Mouse (Mus musculus) hindbrain, embryonic 10.5 days (tissue): ENCODE results near the gene Wdr63. TPM values are rescaled to one million over a fixed set of nuclear protein-coding genes. Genes with fewer than 3 reads are reported as not detected.
"Not testable (repeated sequence)": the region's sequence is repeated elsewhere in the genome, so short reads cannot be mapped to it uniquely, and the experiment has no call there.

Experiments used
- DNase-seq: peaks from one replicate; pipeline ENCODE4 v3.0.0-alpha.2; 2017; ENCODE audit warnings: low spot score
- H3K27ac ChIP-seq: fragments of 300-500 bp; sonication (generic); 2 replicates; pipeline ENCODE4 v1.5.1; 2016; ENCODE audit warnings: mild to moderate bottlenecking, moderate library complexity
- H3K27me3 ChIP-seq: fragments of 300-500 bp; sonication (generic); 2 replicates; pipeline ENCODE4 v1.6.1; 2016; ENCODE audit warnings: mild to moderate bottlenecking; ENCODE audit not compliant: poor library complexity, insufficient read depth, severe bottlenecking
- H3K36me3 ChIP-seq: fragments of 300-500 bp; sonication (generic); 2 replicates; pipeline ENCODE4 v1.6.1; 2016; ENCODE audit warnings: mild to moderate bottlenecking, moderate library complexity
- H3K4me1 ChIP-seq: fragments of 300-500 bp; sonication (generic); replicated peaks from 2 replicates; pipeline ENCODE4 v1.6.1; 2016; ENCODE audit warnings: mild to moderate bottlenecking
- H3K4me3 ChIP-seq: fragments of 300-500 bp; sonication (generic); 2 replicates; pipeline ENCODE4 v1.5.1; 2016; ENCODE audit warnings: mild to moderate bottlenecking, moderate library complexity
- H3K9me3 ChIP-seq: fragments of 300-500 bp; sonication (generic); 2 replicates; pipeline ENCODE4 v1.6.1; 2016; ENCODE audit warnings: mild to moderate bottlenecking, moderate library complexity
- WGBS: fragments of 180-500 bp; shearing (Covaris S2); methylation state at CpG from one replicate; pipeline ENCODE4 v1.1.7; 2016; 5-methylcytosine and 5-hydroxymethylcytosine counted together
- polyA plus RNA-seq: library from polyadenylated mRNA; unstranded; fragments of >200 nt; fragmentation: Nextera tagmentation; extraction: Ambion mirVana; gene quantifications from 2 replicates; pipeline ENCODE4 v1.2.1, GENCODE M21; 2016

Wdr63 gene
- polyA plus RNA-seq, 1 experiment from 2014 or later, result 1.1 TPM

DNA sequence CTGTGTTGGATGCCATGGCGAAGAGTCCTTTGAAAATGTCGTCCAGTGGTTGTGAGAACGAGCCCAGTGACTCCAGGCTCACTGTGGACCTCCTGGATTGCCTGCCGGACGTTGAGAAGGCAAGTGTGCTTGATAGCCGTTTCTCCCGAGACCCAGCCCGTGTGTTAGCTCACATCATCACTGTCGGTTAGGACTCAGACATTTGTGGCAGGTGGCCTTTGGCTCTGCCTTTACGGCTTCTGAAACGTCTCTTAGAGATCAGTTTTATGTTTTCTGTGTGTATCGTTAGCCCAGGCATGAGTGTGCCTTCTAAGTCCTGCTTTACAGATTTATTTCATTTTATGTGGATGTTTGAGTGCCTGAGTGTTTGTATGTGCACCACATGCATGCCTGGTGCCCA lies 93.6 kb downstream of the Wdr63 start:
- no peak overlapping the region for H3K4me3 ChIP-seq
- H3K27ac ChIP-seq, result no peak overlapping the region
- H3K4me1 ChIP-seq, result peaks cover 18% of the 10 kb centered on the region
- WGBS, result 96% methylated on average over 12 of the region's 12 CpGs
- no peaks in the 10 kb centered on the region for H3K9me3 ChIP-seq
- H3K36me3 ChIP-seq, result peaks cover 39% of the 10 kb centered on the region
- H3K27me3 ChIP-seq, result no peaks in the 10 kb centered on the region
- DNase-seq, result no peak

DNA sequence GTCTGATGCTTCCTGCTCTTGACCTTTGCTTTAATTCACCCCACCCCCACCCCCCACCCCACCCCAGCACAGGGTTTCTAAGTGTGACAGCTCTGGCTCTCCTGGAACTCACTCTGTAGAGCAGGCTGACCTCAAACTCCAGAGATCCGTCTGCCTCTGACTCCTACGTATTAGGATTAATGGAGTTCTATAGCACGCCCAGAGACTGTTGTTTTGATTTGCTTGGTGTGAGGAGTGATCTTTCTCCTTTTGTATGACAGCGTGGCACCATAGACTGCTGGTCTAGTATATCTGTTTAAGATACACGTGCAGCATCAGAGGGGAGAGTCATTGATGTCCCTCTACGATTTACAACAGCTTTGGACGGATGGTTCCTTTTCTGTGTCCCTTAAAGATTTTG lies 94.4 kb downstream of the Wdr63 start:
- Histone ChIP-seq H3K27me3 (no peaks in the 10 kb centered on the region), H3K36me3 (peaks cover 41% of the 10 kb centered on the region), H3K27ac (no peak overlapping the region), H3K9me3 (no peaks in the 10 kb centered on the region), H3K4me3 (no peak overlapping the region), H3K4me1 (peaks cover 18% of the 10 kb centered on the region)
- WGBS, result 93% methylated on average over 7 of the region's 7 CpGs
- no peak for DNase-seq

DNA sequence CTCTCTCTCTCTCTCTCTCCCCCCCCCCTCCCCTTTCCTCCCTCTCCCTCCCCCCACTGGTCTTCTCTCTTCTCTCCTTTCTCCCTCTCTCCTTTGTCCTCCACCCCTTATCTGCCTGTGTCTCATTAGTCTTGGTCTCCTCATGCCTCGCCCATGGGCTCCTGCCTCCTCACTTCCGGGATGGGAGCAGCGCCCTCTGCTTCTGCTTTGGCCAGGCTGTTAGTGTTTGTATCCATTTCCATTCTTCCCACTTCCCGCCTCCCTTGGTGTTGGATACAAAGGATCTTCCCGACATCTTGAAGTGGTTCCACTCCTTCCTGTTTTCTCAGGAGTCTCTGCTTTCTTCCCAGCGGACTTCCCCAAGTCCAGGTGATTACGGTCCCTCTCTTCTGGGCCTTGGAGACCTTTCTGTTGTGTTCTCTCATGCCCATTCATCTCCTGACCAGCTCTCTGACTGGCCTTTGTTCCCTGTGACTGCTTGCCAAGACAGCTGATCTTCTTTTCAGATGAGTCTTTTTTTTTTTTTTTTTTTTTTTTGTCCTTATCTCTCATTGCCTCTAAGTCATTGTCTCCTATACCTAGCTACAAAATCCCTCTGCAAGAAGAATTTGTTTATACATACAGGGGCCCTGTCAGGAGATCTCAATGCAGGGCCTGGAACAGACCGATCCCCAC lies 96.2 kb downstream of the Wdr63 start:
- Histone ChIP-seq H3K9me3 (no peaks in the 10 kb centered on the region), H3K27ac (peak overlapping the region; percentile 62; the same call in 1 of the 2 replicates), H3K4me3 (no peak overlapping the region), H3K4me1 (peaks cover 11% of the 10 kb centered on the region), H3K36me3 (peaks cover 51% of the 10 kb centered on the region), H3K27me3 (no peaks in the 10 kb centered on the region)
- WGBS, result 58% methylated on average over 8 of the region's 8 CpGs
- DNase-seq, result no peak

DNA sequence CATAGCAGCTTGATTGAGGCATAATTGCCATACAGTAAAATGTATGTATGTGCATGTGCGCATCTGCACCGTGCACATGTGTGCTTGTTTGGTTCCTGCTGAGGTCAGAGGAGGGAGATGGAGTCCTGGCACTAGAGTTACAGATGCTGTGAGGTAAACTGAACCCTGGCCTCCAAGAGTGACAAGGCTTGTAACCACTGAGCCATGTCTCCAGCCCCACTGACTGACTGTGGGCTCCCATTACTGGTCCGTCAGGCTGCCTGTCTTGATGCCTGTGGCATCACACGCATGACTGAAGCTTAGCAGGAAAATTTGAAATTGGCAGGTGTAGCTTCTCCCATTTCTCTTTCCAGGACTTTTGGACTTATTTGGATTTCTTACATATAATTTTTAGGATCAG lies 97.2 kb downstream of the Wdr63 start:
- no peaks in the 10 kb centered on the region for H3K27me3 ChIP-seq
- 84% methylated on average over 4 of the region's 4 CpGs for WGBS
- peaks cover 11% of the 10 kb centered on the region for H3K4me1 ChIP-seq
- H3K36me3 ChIP-seq, result peaks cover 44% of the 10 kb centered on the region
- no peak overlapping the region for H3K4me3 ChIP-seq
- no peak for DNase-seq
- H3K9me3 ChIP-seq, result no peaks in the 10 kb centered on the region
- H3K27ac ChIP-seq, result 0 out of 2 replicates have a peak overlapping the region, but pooled peaks have one; percentile 35

DNA sequence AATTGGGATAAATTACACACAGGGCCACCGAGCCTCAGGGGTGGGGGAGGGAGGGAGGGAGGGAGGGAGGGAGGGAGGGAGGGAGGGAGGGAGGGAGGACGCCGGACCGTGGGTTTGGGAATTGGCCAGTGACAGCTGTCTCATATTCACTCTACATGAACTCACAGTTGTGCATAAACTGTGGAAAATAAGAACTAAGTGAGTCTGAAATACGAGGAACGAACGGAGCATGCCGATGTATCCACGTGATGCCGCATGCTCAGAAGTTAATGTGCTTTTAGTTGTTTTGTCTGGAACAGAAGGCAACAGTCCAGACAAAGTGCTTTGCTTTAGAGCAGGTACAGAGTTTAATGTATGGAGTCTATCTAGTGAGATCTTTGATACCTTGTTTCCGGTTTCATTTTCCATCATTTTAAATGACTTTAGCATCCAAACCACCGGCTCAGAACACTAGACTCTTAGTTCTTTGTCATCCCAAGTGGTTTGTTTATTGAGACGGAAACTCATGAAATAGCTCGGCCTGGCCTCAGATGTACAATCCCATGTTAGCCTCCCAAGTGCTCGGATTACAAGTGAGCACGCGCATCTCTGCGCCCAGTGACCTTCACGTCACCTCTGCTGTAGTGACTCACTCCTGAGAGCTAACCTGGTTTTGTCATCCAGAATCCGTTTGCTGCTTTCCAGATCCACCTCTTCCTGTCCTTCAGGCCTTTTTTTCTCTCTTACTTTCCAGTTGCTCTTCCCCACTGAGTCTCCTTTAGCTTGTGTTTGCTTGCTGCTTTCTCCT lies 97.9 kb downstream of the Wdr63 start:
- DNase-seq, result no peak
- no peaks in the 10 kb centered on the region for H3K27me3 ChIP-seq
- H3K9me3 ChIP-seq, result no peaks in the 10 kb centered on the region
- H3K27ac ChIP-seq, result 0 out of 2 replicates have a peak overlapping the region, but pooled peaks have one; percentile 35
- no peak overlapping the region for H3K4me3 ChIP-seq
- peaks cover 38% of the 10 kb centered on the region for H3K36me3 ChIP-seq
- 83% methylated on average over 20 of the region's 20 CpGs for WGBS
- H3K4me1 ChIP-seq, result peaks cover 11% of the 10 kb centered on the region

DNA sequence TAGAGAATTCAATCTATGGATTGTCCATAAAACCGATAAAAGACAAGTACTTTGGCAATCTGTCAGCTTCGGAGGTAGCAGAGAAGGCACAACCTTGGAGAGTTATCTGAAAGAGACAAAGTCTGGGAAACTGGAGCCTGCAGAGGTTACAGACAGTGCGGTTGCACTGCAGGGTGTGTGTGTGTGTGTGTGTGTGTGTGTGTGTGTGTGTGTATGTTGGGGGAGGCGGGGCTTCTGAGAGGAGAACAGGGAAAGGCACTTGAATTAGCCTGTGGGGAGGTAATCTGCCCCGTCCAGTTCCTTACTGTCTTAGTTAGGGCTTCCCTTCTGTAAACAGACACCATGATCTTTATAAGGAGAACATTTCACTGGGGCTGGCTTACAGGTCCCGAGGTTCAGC lies 100.1 kb downstream of the Wdr63 start:
- 93% methylated on average over 6 of the region's 6 CpGs for WGBS
- no peaks in the 10 kb centered on the region for H3K27me3 ChIP-seq
- DNase-seq, result no peak
- H3K4me1 ChIP-seq, result peaks cover 11% of the 10 kb centered on the region
- no peak overlapping the region for H3K4me3 ChIP-seq
- H3K9me3 ChIP-seq, result no peaks in the 10 kb centered on the region
- peaks cover 36% of the 10 kb centered on the region for H3K36me3 ChIP-seq
- no peak overlapping the region for H3K27ac ChIP-seq

DNA sequence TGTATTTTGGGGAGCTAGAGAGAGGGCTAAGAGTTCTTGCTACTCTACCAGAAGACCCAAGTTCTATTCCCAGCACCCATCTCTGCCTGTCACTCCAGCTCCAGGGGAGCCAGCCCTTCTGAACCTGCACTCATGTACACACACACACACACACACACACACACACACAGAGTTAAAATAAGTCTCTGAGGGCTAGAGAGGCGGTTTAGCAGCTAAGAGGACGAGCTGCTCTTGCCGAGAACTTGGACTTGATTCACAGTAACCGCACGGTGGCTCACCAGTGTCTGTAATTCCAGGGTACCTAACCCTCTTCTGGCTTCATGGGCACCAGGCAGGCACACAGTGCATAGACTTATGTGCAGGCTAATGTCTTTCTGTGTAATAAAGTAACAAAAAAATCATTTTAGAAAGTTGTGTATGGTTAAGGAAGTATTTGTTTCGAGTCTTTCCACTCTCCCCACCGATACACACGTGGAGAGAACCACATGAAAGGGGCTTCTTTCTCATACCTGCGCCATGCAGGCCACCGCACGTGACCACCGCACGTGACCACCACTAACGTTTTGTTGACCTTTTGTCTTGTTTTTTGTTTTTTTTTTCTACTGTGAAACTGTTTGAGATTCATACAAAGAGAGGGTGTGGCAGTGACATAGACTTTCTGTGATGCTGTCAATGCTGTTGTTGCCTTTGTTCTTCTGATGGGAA lies 103.4 kb downstream of the Wdr63 start:
- no peaks in the 10 kb centered on the region for H3K4me1 ChIP-seq
- H3K9me3 ChIP-seq, result no peaks in the 10 kb centered on the region
- H3K27ac ChIP-seq, result no peak overlapping the region
- H3K27me3 ChIP-seq, result no peaks in the 10 kb centered on the region
- H3K4me3 ChIP-seq, result no peak overlapping the region
- no peak for DNase-seq
- 92% methylated on average over 14 of the region's 14 CpGs for WGBS
- peaks cover 60% of the 10 kb centered on the region for H3K36me3 ChIP-seq

DNA sequence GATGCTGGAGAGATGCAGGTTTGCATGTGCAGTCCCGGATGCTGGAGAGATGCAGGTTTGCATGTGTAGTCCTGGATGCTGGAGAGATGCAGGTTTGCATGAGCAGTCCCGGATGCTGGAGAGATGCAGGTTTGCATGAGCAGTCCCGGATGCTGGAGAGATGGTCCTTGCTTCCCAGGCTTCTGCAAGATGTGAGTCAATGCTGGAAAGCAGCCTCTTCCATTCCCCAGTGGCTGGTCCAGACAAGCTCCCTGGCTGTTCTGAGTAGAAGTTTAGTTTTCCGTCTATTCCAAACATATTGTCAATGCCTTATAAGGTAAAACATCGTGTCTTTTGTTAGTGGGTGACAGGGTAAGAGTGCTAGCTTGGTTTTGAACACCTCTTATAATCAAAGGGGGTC lies 111.4 kb downstream of the Wdr63 start:
- not testable (repeated sequence) for H3K4me3 ChIP-seq, H3K27ac ChIP-seq, DNase-seq, H3K27me3 ChIP-seq, H3K4me1 ChIP-seq, H3K9me3 ChIP-seq
- peaks cover 30% of the 10 kb centered on the region for H3K36me3 ChIP-seq
- 81% methylated on average over 5 of the region's 5 CpGs for WGBS

DNA sequence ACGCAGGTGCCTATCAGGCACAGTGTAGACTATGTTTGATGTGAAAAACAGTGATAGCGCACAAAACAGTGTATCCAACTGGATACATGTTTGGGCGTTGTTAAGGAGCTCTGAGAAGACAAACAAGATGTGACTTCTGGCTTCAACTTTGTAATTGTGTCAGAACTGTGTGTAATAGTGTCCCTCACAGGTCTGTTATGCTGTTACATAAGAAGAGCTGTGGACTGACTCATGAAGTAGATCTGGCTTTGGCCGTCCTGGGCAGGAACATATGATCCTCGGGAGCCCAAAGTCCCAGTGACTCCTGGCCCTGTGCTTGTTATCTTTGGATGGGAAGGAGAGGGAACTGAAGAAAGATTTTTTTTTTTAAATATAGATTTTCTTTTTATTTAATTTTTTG lies 112.4 kb downstream of the Wdr63 start:
- Histone ChIP-seq H3K4me3 (no peak overlapping the region), H3K36me3 (peaks cover 23% of the 10 kb centered on the region), H3K27me3 (no peaks in the 10 kb centered on the region), H3K9me3 (no peaks in the 10 kb centered on the region), H3K4me1 (no peaks in the 10 kb centered on the region; the same call in 1 of the 2 replicates), H3K27ac (no peak overlapping the region)
- WGBS, result 90% methylated on average over 5 of the region's 5 CpGs
- DNase-seq, result no peak

DNA sequence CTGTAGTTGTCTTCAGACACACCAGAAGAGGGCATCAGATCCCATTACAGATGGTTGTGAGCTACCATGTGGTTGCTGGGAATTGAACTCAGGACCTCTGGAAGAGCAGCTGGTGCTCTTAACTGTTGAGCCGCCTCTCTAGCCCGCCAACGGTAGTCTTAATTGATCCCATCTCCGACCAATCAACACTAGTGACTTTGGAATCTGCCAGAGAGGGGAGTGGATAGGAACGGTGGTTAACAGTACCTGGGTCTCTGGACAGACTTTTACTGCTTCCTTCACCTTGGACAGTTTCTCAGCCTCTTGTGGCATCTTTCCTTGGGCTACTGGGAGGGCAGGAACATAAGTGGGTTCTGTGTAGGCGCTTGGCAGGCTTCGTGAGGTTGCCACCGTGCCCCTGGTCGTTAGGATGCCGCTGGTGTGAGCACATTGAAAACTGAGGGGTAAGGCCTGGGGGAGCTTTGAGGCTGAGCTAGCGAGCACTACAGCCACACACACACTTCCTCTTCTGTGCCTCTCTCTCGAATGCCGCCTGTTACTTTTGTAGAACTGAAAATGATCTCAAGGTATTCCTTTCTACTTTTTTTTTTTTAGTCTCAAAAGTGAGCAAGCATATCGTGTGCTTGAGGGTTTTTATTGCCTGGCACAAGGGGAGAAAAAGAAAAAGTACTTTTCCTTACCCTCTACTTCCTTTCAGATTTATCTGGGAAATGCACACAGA lies 114.3 kb downstream of the Wdr63 start:
- Histone ChIP-seq H3K4me1 (peaks cover 15% of the 10 kb centered on the region), H3K9me3 (no peaks in the 10 kb centered on the region), H3K4me3 (no peak overlapping the region), H3K27me3 (peaks cover 7% of the 10 kb centered on the region; the same call in 1 of the 2 replicates), H3K36me3 (peaks cover 8% of the 10 kb centered on the region), H3K27ac (no peak overlapping the region)
- 90% methylated on average over 14 of the region's 14 CpGs for WGBS
- no peak for DNase-seq

DNA sequence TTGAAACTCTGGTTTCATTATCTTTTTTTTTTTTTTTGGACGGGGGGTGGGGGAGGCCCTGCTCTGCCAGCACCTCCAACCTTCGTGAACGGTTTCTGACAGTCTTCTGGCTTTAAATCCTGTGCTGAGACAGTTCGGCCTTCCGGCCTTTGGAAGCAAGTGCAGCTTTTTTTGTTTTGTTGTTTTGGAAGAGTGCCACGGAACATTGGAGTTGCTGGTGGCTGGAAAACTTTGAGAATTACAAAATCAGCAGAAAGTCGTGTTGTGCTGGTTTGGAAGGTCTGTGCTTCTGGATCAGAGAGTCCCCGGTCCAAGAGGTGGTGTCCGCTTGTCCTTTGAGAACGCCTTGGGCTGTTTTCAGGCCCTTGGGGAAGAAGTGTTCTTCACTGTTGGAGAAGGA lies 115.1 kb downstream of the Wdr63 start:
- H3K4me1 ChIP-seq, result peaks cover 24% of the 10 kb centered on the region
- no peaks in the 10 kb centered on the region for H3K9me3 ChIP-seq
- H3K27me3 ChIP-seq, result peaks cover 14% of the 10 kb centered on the region; the same call in 1 of the 2 replicates
- H3K36me3 ChIP-seq, result peaks cover 4% of the 10 kb centered on the region
- 93% methylated on average over 10 of the region's 10 CpGs for WGBS
- H3K27ac ChIP-seq, result no peak overlapping the region
- no peak for DNase-seq
- H3K4me3 ChIP-seq, result no peak overlapping the region

DNA sequence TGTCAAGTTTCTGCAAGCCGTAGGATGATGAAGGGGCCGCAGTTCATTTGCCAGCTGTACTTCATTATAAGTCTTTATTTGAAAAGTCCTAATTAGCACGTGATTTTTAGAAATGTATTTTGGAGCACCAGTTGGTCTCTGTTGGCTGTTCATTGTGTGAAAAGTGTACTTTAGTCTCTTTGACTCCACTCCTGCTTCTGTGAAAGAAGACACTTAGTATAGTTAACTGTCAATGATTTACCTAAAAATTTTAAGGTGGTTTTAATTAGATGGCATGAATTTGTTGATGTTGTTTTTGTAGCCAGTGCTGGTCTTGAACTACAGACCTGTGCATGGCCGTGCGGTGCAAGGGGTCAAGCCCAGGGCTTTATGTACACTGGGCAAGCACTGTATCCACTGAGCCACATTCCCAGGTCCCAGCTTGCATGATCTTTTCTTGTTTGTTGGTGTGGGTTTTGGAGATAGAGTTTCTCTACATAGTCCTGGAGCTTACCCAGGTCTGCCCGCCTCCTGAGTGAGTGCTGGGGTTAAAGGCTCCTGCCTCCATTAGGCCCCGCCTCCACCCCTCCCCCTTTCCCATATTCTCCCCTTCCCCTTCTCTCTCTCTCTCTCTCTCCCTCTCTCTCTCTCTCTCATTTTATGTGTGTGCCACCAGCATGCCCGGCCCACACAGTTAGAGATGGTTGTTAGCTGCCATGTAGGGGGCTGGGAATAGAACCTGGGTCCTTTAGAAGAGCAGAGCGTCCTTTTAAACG lies 115.8 kb downstream of the Wdr63 start:
- Histone ChIP-seq H3K9me3 (no peaks in the 10 kb centered on the region), H3K36me3 (peaks cover 4% of the 10 kb centered on the region), H3K4me3 (no peak overlapping the region), H3K27ac (no peak overlapping the region), H3K27me3 (peaks cover 20% of the 10 kb centered on the region; the same call in 1 of the 2 replicates), H3K4me1 (peaks cover 30% of the 10 kb centered on the region)
- 86% methylated on average over 10 of the region's 10 CpGs for WGBS
- DNase-seq, result no peak
